Mouse (Mus musculus) MEL (cell line): ENCODE measurements at regions not wholly inside any gene's neighbourhood (a gene's known extent, or its start where the extent isn't known, plus 50 kb on each side); places are given as distances from the start of the nearest gene placed in this dataset.

Experiments
- DNase-seq: peaks from one replicate; pipeline ENCODE4 v3.0.0; 2011; ENCODE audit warnings: low read depth, low spot score
- H3K27ac ChIP-seq: 2 replicates; pipeline ENCODE4 v1.5.1; 2012; ENCODE audit warnings: low read depth, mild to moderate bottlenecking, control low read depth, low read length, moderate library complexity; ENCODE audit not compliant: control insufficient read depth
- H3K27me3 ChIP-seq, 2 experiments: fragments of 150-350 bp in 1 of 2; sonication (generic) in 1 of 2; 2 replicates each; pipeline ENCODE4 v1.6.1; 2012; ENCODE audit warnings: low read length in 2 of 2, mild to moderate bottlenecking in 2 of 2, improper control_type of control experiment in 1 of 2, moderate library complexity in 1 of 2; ENCODE audit not compliant: insufficient read depth in 2 of 2, control insufficient read depth in 1 of 2
- H3K36me3 ChIP-seq, 2 experiments: 2 replicates each; pipeline ENCODE4 v1.6.1; 2012 to 2014; ENCODE audit warnings: low read length in 2 of 2, improper control_type of control experiment in 1 of 2, inconsistent platforms in 1 of 2, mild to moderate bottlenecking in 1 of 2; ENCODE audit not compliant: insufficient read depth in 2 of 2, control insufficient read depth in 1 of 2
- H3K4me1 ChIP-seq, 2 experiments: fragments of 150-350 bp in 1 of 2; sonication (generic) in 1 of 2; 2 replicates each; pipeline ENCODE4 v1.6.1; 2012; ENCODE audit warnings: low read length in 2 of 2, improper control_type of control experiment in 1 of 2, mild to moderate bottlenecking in 1 of 2; ENCODE audit not compliant: insufficient read depth in 2 of 2, control insufficient read depth in 1 of 2
- H3K4me3 ChIP-seq, 2 experiments: fragments of 150-350 bp in 1 of 2; sonication (generic) in 1 of 2; 2 replicates each; pipeline ENCODE4 v1.5.1; 2012; ENCODE audit warnings: low read depth in 2 of 2, low read length in 2 of 2, mild to moderate bottlenecking in 2 of 2, moderate library complexity in 2 of 2, control low read depth in 1 of 2, improper control_type of control experiment in 1 of 2; ENCODE audit not compliant: control insufficient read depth in 1 of 2, insufficient read depth in 1 of 2
- H3K79me2 ChIP-seq: 2 replicates; pipeline ENCODE4 v1.6.1; 2012; ENCODE audit warnings: mild to moderate bottlenecking, low read length, moderate library complexity; ENCODE audit not compliant: control insufficient read depth, poor library complexity, insufficient read depth
- H3K9ac ChIP-seq: 2 replicates; pipeline ENCODE4 v1.6.1; 2012; ENCODE audit warnings: low read depth, mild to moderate bottlenecking, control low read depth, low read length, moderate library complexity; ENCODE audit not compliant: control insufficient read depth, poor library complexity, severe bottlenecking
- H3K9me3 ChIP-seq: fragments of 150-350 bp; sonication (generic); replicated peaks from 2 replicates; pipeline ENCODE4 v1.6.1; 2012; ENCODE audit warnings: mild to moderate bottlenecking, low read length, improper control_type of control experiment, moderate library complexity; ENCODE audit not compliant: insufficient read depth
- BHLHE40 ChIP-seq: IDR thresholded peaks from 2 replicates; pipeline ENCODE4 v1.6.1; 2012; ENCODE audit warnings: low read depth, mild to moderate bottlenecking, inconsistent platforms, low read length, improper control_type of control experiment, borderline replicate concordance
- CHD1 ChIP-seq: IDR thresholded peaks from 2 replicates; pipeline ENCODE4 v1.6.1; 2012; ENCODE audit warnings: low read depth, mild to moderate bottlenecking, inconsistent platforms, low read length, improper control_type of control experiment
- CTCF ChIP-seq, 3 experiments: IDR thresholded peaks in 2 of 3; conservative IDR thresholded peaks in 1 of 3; 2 replicates each; pipeline ENCODE4 v1.5.1; 2011 to 2012; ENCODE audit warnings: low read length in 3 of 3, low read depth in 2 of 3, mild to moderate bottlenecking in 2 of 3, improper control_type of control experiment in 1 of 3, inconsistent platforms in 1 of 3, mixed read lengths in 1 of 3, moderate library complexity in 1 of 3; ENCODE audit not compliant: control insufficient read depth in 1 of 3, insufficient read depth in 1 of 3, poor library complexity in 1 of 3, severe bottlenecking in 1 of 3
- E2F4 ChIP-seq: IDR thresholded peaks from 2 replicates; pipeline ENCODE4 v1.6.1; 2011; ENCODE audit warnings: low read depth, low read length, improper control_type of control experiment, borderline replicate concordance
- EP300 ChIP-seq, 2 experiments: IDR thresholded peaks; 2 replicates each; pipeline ENCODE4 v1.6.1; 2011; ENCODE audit warnings: improper control_type of control experiment in 2 of 2, low read length in 2 of 2, low read depth in 1 of 2, mild to moderate bottlenecking in 1 of 2
- ETS1 ChIP-seq: IDR thresholded peaks from 2 replicates; pipeline ENCODE4 v1.6.1; 2012; ENCODE audit warnings: low read depth, mild to moderate bottlenecking, inconsistent platforms, low read length, improper control_type of control experiment, moderate library complexity
- GABPA ChIP-seq: IDR thresholded peaks from 2 replicates; pipeline ENCODE4 v1.6.1; 2012; ENCODE audit warnings: low read depth, mild to moderate bottlenecking, inconsistent platforms, low read length, improper control_type of control experiment, moderate library complexity
- HCFC1 ChIP-seq: IDR thresholded peaks from 2 replicates; pipeline ENCODE4 v1.6.1; 2012; ENCODE audit warnings: low read depth, mild to moderate bottlenecking, inconsistent platforms, low read length, improper control_type of control experiment, moderate library complexity
- JUND ChIP-seq: IDR thresholded peaks from 2 replicates; pipeline ENCODE4 v1.6.1; 2011; ENCODE audit warnings: low read depth, mild to moderate bottlenecking, improper control_type of control experiment, low read length
- KAT2A ChIP-seq: conservative IDR thresholded peaks from 2 replicates; pipeline ENCODE4 v1.6.1; 2012; ENCODE audit warnings: low read depth, low read length, improper control_type of control experiment, inconsistent platforms
- MAX ChIP-seq: IDR thresholded peaks from 2 replicates; pipeline ENCODE4 v1.6.1; 2011; ENCODE audit warnings: low read length, improper control_type of control experiment
- POLR2A ChIP-seq, 2 experiments: IDR thresholded peaks; 2 replicates each; pipeline ENCODE4 v1.6.1; 2011 to 2012; ENCODE audit warnings: low read length in 2 of 2, mild to moderate bottlenecking in 2 of 2, control low read depth in 1 of 2, improper control_type of control experiment in 1 of 2, low read depth in 1 of 2, moderate library complexity in 1 of 2; ENCODE audit not compliant: control insufficient read depth in 1 of 2, insufficient read depth in 1 of 2, poor library complexity in 1 of 2
- POLR2AphosphoS2 ChIP-seq: IDR thresholded peaks from 2 replicates; pipeline ENCODE4 v1.6.1; 2011; ENCODE audit warnings: low read length, improper control_type of control experiment
- POLR2AphosphoS5 ChIP-seq: IDR thresholded peaks from 2 replicates; pipeline ENCODE4 v1.6.1; 2012; ENCODE audit warnings: low read depth, borderline replicate concordance, mild to moderate bottlenecking, inconsistent platforms, low read length, moderate library complexity, mixed read lengths
- TAL1 ChIP-seq: IDR thresholded peaks from 2 replicates; pipeline ENCODE4 v1.6.1; 2012; ENCODE audit warnings: mild to moderate bottlenecking, inconsistent platforms, low read length, moderate library complexity, mixed read lengths
- TBP ChIP-seq: IDR thresholded peaks from 2 replicates; pipeline ENCODE4 v1.8.0; 2011; ENCODE audit warnings: low read depth, low read length, improper control_type of control experiment
- TCF12 ChIP-seq: IDR thresholded peaks from 2 replicates; pipeline ENCODE4 v1.6.1; 2014; ENCODE audit warnings: low read depth, mild to moderate bottlenecking, inconsistent platforms, low read length, improper control_type of control experiment, moderate library complexity
- USF2 ChIP-seq, 2 experiments: IDR thresholded peaks; 2 replicates each; pipeline ENCODE4 v1.6.1; 2011 to 2012; ENCODE audit warnings: improper control_type of control experiment in 2 of 2, low read length in 2 of 2, borderline replicate concordance in 1 of 2, inconsistent platforms in 1 of 2, low read depth in 1 of 2, mild to moderate bottlenecking in 1 of 2; ENCODE audit not compliant: insufficient read depth in 1 of 2
- ZC3H11A ChIP-seq: IDR thresholded peaks from 2 replicates; pipeline ENCODE4 v1.6.1; 2012; ENCODE audit warnings: low read depth, mild to moderate bottlenecking, inconsistent platforms, low read length, improper control_type of control experiment
- ZNF384 ChIP-seq: IDR thresholded peaks from 2 replicates; pipeline ENCODE4 v1.6.1; 2012; ENCODE audit warnings: low read depth, mild to moderate bottlenecking, inconsistent platforms, low read length, improper control_type of control experiment

- no peak overlapping the region for H3K4me3 ChIP-seq
- no peaks in the 10 kb centered on the region for H3K36me3 ChIP-seq
- TF ChIP-seq POLR2AphosphoS2 (no peak), ETS1 (no peak), MAX (no peak), ZNF384 (no peak), USF2 (IDR thresholded peaks at IDR 0.05; ENCODE audit: borderline replicate concordance in 1 of 2, insufficient read depth in 1 of 2, low read depth in 1 of 2, low read length in 2 of 2) (no peak), EP300 (IDR thresholded peaks at IDR 0.05; ENCODE audit: low read depth in 1 of 2, low read length in 2 of 2) (no peak), CTCF (IDR thresholded peaks at IDR 0.05 in 2 of 3, conservative IDR thresholded peaks at IDR 0.05 in 1 of 3; ENCODE audit: control insufficient read depth in 1 of 3, insufficient read depth in 1 of 3, low read depth in 2 of 3, low read length in 3 of 3, poor library complexity in 1 of 3, severe bottlenecking in 1 of 3) (no peak), JUND (no peak), CHD1 (no peak), ZC3H11A (no peak), POLR2A (IDR thresholded peaks at IDR 0.05; ENCODE audit: control insufficient read depth in 1 of 2, insufficient read depth in 1 of 2, low read depth in 1 of 2, low read length in 2 of 2, poor library complexity in 1 of 2) (no peak), TBP (no peak), KAT2A (no peak), TCF12 (no peak), TAL1 (no peak), GABPA (no peak), E2F4 (no peak), BHLHE40 (no peak), POLR2AphosphoS5 (no peak)
- TF ChIP-seq, all 39 proteins: peak for 0
- H3K79me2 ChIP-seq: no peaks in the 10 kb centered on the region
- no peak overlapping the region for H3K27ac ChIP-seq
- DNase-seq: no peak
- H3K27me3 ChIP-seq: peaks cover 6 to 15% of the 10 kb centered on the region in 2 experiments
- no peak overlapping the region for H3K9ac ChIP-seq
- H3K9me3 ChIP-seq: no peaks in the 10 kb centered on the region
- H3K4me1 ChIP-seq: no peaks in the 10 kb centered on the region
Observed at GRCm38 (mm10) chr6:51320676-51321419, 111.6 kb upstream of the Nfe2l3 start.

GRCm38 (mm10) chr6:51326103-51326829 lies 106.2 kb upstream of the Nfe2l3 start:
- no peak overlapping the region for H3K4me3 ChIP-seq
- no peaks in the 10 kb centered on the region for H3K79me2 ChIP-seq
- H3K4me1 ChIP-seq: no peaks in the 10 kb centered on the region
- TF ChIP-seq HCFC1: no peak
- TF ChIP-seq, all 39 proteins: peak for 0
- Histone ChIP-seq H3K36me3 (no peaks in the 10 kb centered on the region), H3K9me3 (no peaks in the 10 kb centered on the region), H3K9ac (no peak overlapping the region), H3K27me3 (peaks cover 5 to 11% of the 10 kb centered on the region in 2 experiments), H3K27ac (no peak overlapping the region)
- DNase-seq: no peak
